Mouse (Mus musculus) hindbrain, embryonic 10.5 days (tissue): ENCODE measurements at regions not wholly inside any gene's neighbourhood (a gene's known extent, or its start where the extent isn't known, plus 50 kb on each side); places are given as distances from the start of the nearest gene placed in this dataset.

Experiments used
- DNase-seq: peaks from one replicate; pipeline ENCODE4 v3.0.0-alpha.2; 2017; ENCODE audit warnings: low spot score
- H3K27ac ChIP-seq: fragments of 300-500 bp; sonication (generic); 2 replicates; pipeline ENCODE4 v1.5.1; 2016; ENCODE audit warnings: mild to moderate bottlenecking, moderate library complexity
- H3K27me3 ChIP-seq: fragments of 300-500 bp; sonication (generic); 2 replicates; pipeline ENCODE4 v1.6.1; 2016; ENCODE audit warnings: mild to moderate bottlenecking; ENCODE audit not compliant: poor library complexity, insufficient read depth, severe bottlenecking
- H3K36me3 ChIP-seq: fragments of 300-500 bp; sonication (generic); 2 replicates; pipeline ENCODE4 v1.6.1; 2016; ENCODE audit warnings: mild to moderate bottlenecking, moderate library complexity
- H3K4me1 ChIP-seq: fragments of 300-500 bp; sonication (generic); replicated peaks from 2 replicates; pipeline ENCODE4 v1.6.1; 2016; ENCODE audit warnings: mild to moderate bottlenecking
- H3K4me3 ChIP-seq: fragments of 300-500 bp; sonication (generic); 2 replicates; pipeline ENCODE4 v1.5.1; 2016; ENCODE audit warnings: mild to moderate bottlenecking, moderate library complexity
- H3K9me3 ChIP-seq: fragments of 300-500 bp; sonication (generic); 2 replicates; pipeline ENCODE4 v1.6.1; 2016; ENCODE audit warnings: mild to moderate bottlenecking, moderate library complexity
- WGBS: fragments of 180-500 bp; shearing (Covaris S2); methylation state at CpG from one replicate; pipeline ENCODE4 v1.1.7; 2016; 5-methylcytosine and 5-hydroxymethylcytosine counted together

DNA sequence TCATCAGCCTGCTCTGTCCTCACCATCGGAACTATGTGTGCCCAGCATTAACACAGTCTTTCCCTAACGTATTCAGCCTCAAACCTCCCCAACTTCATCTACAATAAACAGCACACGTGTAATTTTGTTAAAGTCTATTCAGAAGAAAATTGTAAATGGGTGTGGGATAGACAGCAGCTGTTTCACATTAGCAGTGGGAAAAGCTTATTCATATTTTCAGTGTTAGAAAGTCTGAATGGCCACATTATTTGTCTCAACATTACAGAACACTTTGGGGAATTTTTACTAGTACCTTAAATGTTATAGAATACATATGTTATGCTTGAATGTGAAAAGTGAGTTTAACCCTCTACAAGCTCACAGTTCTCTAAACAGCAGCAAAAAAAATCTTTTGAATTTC is 266.8 kb upstream of the Mad2l1 start:
- 67% methylated on average over 3 of the region's 3 CpGs for WGBS
- no peaks in the 10 kb centered on the region for H3K36me3 ChIP-seq
- no peaks in the 10 kb centered on the region for H3K4me1 ChIP-seq
- no peak overlapping the region for H3K27ac ChIP-seq
- H3K4me3 ChIP-seq = no peak overlapping the region
- no peaks in the 10 kb centered on the region for H3K9me3 ChIP-seq
- no peak for DNase-seq
- no peaks in the 10 kb centered on the region for H3K27me3 ChIP-seq

GRCm38 (mm10) chr6:66271414-66272206 is 263.6 kb upstream of the Mad2l1 start:
- Histone ChIP-seq H3K4me3 (no peak overlapping the region), H3K4me1 (no peaks in the 10 kb centered on the region), H3K27me3 (no peaks in the 10 kb centered on the region), H3K9me3 (no peaks in the 10 kb centered on the region), H3K27ac (no peak overlapping the region), H3K36me3 (no peaks in the 10 kb centered on the region)
- WGBS = 90% methylated on average over 6 of the region's 6 CpGs
- DNase-seq = no peak

GRCm38 (mm10) chr6:66272216-66272615 is 263.0 kb upstream of the Mad2l1 start:
- DNase-seq = no peak
- H3K27ac ChIP-seq = no peak overlapping the region
- H3K9me3 ChIP-seq = no peaks in the 10 kb centered on the region
- H3K36me3 ChIP-seq = no peaks in the 10 kb centered on the region
- 93% methylated on average over 2 of the region's 2 CpGs for WGBS
- no peaks in the 10 kb centered on the region for H3K27me3 ChIP-seq
- no peaks in the 10 kb centered on the region for H3K4me1 ChIP-seq
- H3K4me3 ChIP-seq = no peak overlapping the region

DNA sequence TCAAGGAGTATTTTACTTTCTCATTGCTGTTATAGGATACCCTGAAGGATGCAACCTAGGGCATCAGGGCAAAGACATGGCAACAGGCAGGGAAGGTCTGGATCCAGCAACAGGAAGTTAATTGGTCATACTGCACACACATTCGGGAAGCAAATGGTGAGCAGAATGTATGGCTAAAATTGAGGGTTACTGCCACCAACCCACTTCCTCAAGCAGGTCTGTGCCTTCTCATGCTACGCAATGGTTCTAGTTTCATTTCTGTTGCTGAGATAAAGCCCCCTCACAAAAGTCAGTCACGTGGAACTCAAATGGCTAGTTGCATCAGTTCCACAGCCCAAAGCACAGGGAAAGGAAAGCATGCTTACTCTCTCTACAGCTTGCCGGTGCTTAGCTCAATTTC is 260.5 kb upstream of the Mad2l1 start:
- H3K27me3 ChIP-seq = no peaks in the 10 kb centered on the region
- H3K9me3 ChIP-seq = peaks cover 11% of the 10 kb centered on the region; the same call in 1 of the 2 replicates
- no peaks in the 10 kb centered on the region for H3K4me1 ChIP-seq
- no peak overlapping the region for H3K4me3 ChIP-seq
- no peak for DNase-seq
- H3K36me3 ChIP-seq = no peaks in the 10 kb centered on the region
- WGBS = 93% methylated on average over 4 of the region's 4 CpGs
- H3K27ac ChIP-seq = no peak overlapping the region

GRCm38 (mm10) chr6:66280701-66281100 is 254.5 kb upstream of the Mad2l1 start:
- no peaks in the 10 kb centered on the region for H3K27me3 ChIP-seq
- 85% methylated on average over 8 of the region's 8 CpGs for WGBS
- no peak overlapping the region for H3K27ac ChIP-seq
- H3K4me3 ChIP-seq = no peak overlapping the region
- no peaks in the 10 kb centered on the region for H3K4me1 ChIP-seq
- H3K9me3 ChIP-seq = peaks cover 11% of the 10 kb centered on the region; the same call in 1 of the 2 replicates
- H3K36me3 ChIP-seq = no peaks in the 10 kb centered on the region
- no peak for DNase-seq

GRCm38 (mm10) chr6:66282566-66283115 is 252.5 kb upstream of the Mad2l1 start:
- Histone ChIP-seq H3K4me3 (no peak overlapping the region), H3K27me3 (no peaks in the 10 kb centered on the region), H3K9me3 (peaks cover 11% of the 10 kb centered on the region; the same call in 1 of the 2 replicates), H3K27ac (no peak overlapping the region), H3K36me3 (no peaks in the 10 kb centered on the region), H3K4me1 (no peaks in the 10 kb centered on the region)
- 82% methylated on average over 6 of the region's 6 CpGs for WGBS
- DNase-seq = no peak

GRCm38 (mm10) chr6:66283521-66283920 is 251.7 kb upstream of the Mad2l1 start:
- Histone ChIP-seq H3K9me3 (peaks cover 4% of the 10 kb centered on the region; the same call in 1 of the 2 replicates), H3K36me3 (no peaks in the 10 kb centered on the region), H3K4me3 (no peak overlapping the region), H3K4me1 (no peaks in the 10 kb centered on the region), H3K27me3 (no peaks in the 10 kb centered on the region), H3K27ac (no peak overlapping the region)
- no peak for DNase-seq
- 90% methylated on average over 4 of the region's 4 CpGs for WGBS

GRCm38 (mm10) chr6:66287607-66288006 is 247.6 kb upstream of the Mad2l1 start:
- H3K9me3 ChIP-seq = no peaks in the 10 kb centered on the region
- no peak for DNase-seq
- no peak overlapping the region for H3K27ac ChIP-seq
- no peaks in the 10 kb centered on the region for H3K4me1 ChIP-seq
- H3K27me3 ChIP-seq = no peaks in the 10 kb centered on the region
- no peaks in the 10 kb centered on the region for H3K36me3 ChIP-seq
- no peak overlapping the region for H3K4me3 ChIP-seq

GRCm38 (mm10) chr6:66289196-66289595 is 246.0 kb upstream of the Mad2l1 start:
- Histone ChIP-seq H3K9me3 (no peaks in the 10 kb centered on the region), H3K27ac (no peak overlapping the region), H3K4me1 (no peaks in the 10 kb centered on the region), H3K27me3 (no peaks in the 10 kb centered on the region), H3K4me3 (no peak overlapping the region), H3K36me3 (no peaks in the 10 kb centered on the region)
- no peak for DNase-seq
- WGBS = 81% methylated on average over 3 of the region's 3 CpGs

GRCm38 (mm10) chr6:66291576-66291975 is 243.6 kb upstream of the Mad2l1 start:
- Histone ChIP-seq H3K36me3 (no peaks in the 10 kb centered on the region), H3K4me3 (no peak overlapping the region), H3K27ac (no peak overlapping the region), H3K9me3 (no peaks in the 10 kb centered on the region), H3K4me1 (no peaks in the 10 kb centered on the region), H3K27me3 (no peaks in the 10 kb centered on the region)
- 80% methylated on average over 2 of the region's 2 CpGs for WGBS
- DNase-seq = no peak

DNA sequence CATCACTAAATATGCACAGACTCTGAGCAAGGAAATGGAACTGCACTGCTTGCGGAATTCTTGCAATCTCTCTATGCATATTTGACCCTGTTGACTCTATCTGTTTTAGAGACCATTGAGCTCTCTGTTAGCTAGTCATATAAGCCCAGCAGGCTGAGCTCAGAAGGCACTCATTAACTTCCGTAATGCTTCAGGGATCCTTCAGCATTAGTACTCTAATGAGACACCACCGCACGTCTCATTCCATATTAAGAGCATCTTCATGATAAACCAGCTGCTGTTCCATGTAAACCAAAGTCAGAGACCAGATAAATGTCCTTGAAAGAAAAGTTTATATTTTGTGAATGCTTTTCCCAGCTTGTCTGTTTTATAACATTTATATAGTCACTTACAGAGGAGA is 237.1 kb upstream of the Mad2l1 start:
- Histone ChIP-seq H3K36me3 (no peaks in the 10 kb centered on the region), H3K27ac (no peak overlapping the region), H3K4me1 (no peaks in the 10 kb centered on the region), H3K4me3 (no peak overlapping the region), H3K9me3 (no peaks in the 10 kb centered on the region), H3K27me3 (no peaks in the 10 kb centered on the region)
- WGBS = 89% methylated on average over 4 of the region's 4 CpGs
- DNase-seq = no peak

GRCm38 (mm10) chr6:66300189-66300588 is 235.0 kb upstream of the Mad2l1 start:
- H3K4me3 ChIP-seq = no peak overlapping the region
- no peak for DNase-seq
- H3K36me3 ChIP-seq = no peaks in the 10 kb centered on the region
- no peak overlapping the region for H3K27ac ChIP-seq
- no peaks in the 10 kb centered on the region for H3K27me3 ChIP-seq
- H3K9me3 ChIP-seq = no peaks in the 10 kb centered on the region
- H3K4me1 ChIP-seq = no peaks in the 10 kb centered on the region

DNA sequence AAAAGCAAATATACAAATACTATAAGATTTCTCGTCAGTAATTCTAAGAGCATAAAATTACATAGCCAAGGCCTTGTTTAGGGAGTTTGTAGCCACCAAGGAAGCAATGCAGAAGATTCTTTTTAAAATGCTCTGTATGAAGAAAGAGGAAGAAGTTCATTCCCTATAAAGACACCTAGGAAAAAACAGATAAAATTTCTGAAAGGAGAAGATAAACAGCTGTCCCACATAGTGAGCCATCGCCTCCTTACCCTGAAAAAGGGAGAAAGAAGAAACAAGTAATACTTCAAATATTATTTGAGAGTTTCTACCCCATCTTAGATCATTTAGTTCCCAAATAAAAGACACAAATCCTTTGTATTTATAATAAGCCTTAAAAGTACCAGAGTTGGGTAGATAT is 190.3 kb upstream of the Mad2l1 start:
- no peaks in the 10 kb centered on the region for H3K9me3 ChIP-seq
- no peaks in the 10 kb centered on the region for H3K27me3 ChIP-seq
- H3K36me3 ChIP-seq = no peaks in the 10 kb centered on the region
- WGBS = 86% methylated on average over 2 of the region's 2 CpGs
- DNase-seq = no peak
- H3K4me1 ChIP-seq = no peaks in the 10 kb centered on the region
- no peak overlapping the region for H3K4me3 ChIP-seq
- no peak overlapping the region for H3K27ac ChIP-seq
